Mouse (Mus musculus): ENCODE data around the gene Fto.

Fto gene

GRCm38 (mm10) chr8:91312835-91313832 lies at the start of gene Fto, which contains the start of gene Rpgrip1l:
Gene Fto, plus strand, starts transcription at chr8:91313525.
Gene Rpgrip1l, minus strand, starts transcription at chr8:91313262.
- peak; percentile 99 for DNase-seq

- no peak for DNase-seq
Measured at GRCm38 (mm10) chr8:91263939-91264338, 49.4 kb upstream of the Fto start.

GRCm38 (mm10) chr8:91264564-91264963 lies 48.8 kb upstream of the Fto start:
- no peak for DNase-seq

DNA sequence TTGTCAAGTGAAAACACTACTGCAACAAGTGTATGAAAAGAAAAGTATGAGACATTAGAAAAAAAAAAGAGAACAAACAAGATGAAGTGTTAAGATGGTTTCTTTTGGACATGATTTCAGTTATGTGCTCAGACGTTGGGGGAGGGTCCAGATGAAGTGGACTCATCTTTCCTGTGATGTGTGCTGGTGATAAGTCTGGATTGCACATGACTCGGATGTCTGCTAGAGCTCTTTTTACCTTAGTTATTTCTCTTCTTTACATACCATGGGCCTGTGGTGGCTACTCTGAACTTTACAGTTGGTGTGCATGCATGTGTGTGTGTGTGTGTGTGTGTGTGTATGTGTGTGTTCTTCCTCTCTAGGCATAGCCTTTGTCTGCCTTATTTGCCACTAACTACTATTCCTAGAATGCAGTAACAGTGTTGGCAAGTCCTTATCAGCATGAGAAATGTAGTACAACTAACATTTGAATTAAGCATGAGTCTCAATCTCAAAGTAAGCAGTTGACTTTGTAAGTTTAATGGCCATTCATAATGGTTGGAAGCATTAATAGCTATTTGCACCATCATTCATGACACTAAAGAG lies 43.9 kb upstream of the Fto start:
- no peak for DNase-seq

DNA sequence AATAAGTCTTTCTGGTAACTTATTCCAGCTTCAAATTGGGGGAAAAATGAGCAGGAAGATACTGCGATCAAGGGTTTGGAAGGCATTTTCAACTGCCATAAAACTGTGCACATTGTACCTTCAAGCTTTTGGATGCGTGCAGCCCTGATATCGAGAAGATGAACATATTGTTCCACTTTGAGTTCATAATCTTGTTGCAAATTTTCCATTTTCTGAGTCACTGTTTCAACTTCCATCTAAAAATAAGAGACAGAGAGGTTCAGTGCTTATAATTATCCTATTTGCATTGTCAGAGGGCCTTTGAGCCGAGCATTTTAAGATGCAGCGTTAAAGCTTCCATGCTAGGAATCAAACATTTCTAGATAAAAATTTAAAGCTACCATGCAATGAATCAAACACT lies 39.8 kb upstream of the Fto start:
- no peak for DNase-seq

DNA sequence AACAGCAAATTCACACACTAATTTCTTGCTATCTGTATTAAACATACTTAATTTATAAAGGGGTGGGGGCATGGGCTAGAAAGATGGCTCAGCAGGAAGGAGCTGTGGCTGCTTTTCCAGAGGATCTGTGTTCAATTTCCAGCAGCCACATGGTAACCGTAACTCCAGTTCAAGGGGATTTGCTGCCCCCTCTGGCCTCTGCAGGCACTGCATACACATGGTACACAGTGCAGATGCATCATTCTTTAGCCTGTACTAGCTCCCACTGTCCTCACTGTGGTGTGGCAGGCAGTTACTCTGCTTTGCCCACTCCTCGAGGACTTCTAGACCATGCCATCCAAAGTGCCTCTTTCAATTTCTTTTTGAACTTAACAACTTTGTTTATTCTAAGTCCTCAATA lies 37.0 kb upstream of the Fto start:
- no peak for DNase-seq

- no peak for DNase-seq
Measured at GRCm38 (mm10) chr8:91278060-91278459, 35.3 kb upstream of the Fto start.

GRCm38 (mm10) chr8:91280467-91281212 lies 32.7 kb upstream of the Fto start:
- DNase-seq, result peak; percentile 79

GRCm38 (mm10) chr8:91281545-91281944 lies 31.8 kb upstream of the Fto start:
- no peak for DNase-seq

GRCm38 (mm10) chr8:91282655-91283054 lies 30.7 kb upstream of the Fto start:
- no peak for DNase-seq

GRCm38 (mm10) chr8:91283815-91284214 lies 29.5 kb upstream of the Fto start:
- DNase-seq, result no peak

- no peak for DNase-seq
Measured at GRCm38 (mm10) chr8:91286237-91286636, 27.1 kb upstream of the Fto start.

GRCm38 (mm10) chr8:91290576-91290975 lies 22.7 kb upstream of the Fto start:
- peak; percentile 63 for DNase-seq

DNA sequence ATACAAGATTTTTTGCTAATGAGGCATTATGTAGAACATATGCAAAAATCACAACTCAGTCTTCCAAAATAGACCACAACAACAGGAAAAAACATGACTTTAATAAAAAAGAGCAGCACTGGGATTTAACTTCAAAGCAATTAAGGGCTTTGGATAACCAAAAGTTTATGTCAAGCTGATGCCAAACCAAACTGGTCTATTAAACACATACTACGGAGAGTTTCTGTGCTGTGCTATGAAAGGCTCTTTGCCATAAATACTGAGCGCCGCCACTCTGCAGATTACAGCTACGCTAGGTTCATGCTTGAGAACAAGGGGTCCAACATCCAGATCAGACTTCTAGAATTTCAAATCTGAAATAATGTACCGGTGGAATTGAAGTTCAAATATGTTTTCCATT lies 17.5 kb upstream of the Fto start:
- no peak for DNase-seq

DNA sequence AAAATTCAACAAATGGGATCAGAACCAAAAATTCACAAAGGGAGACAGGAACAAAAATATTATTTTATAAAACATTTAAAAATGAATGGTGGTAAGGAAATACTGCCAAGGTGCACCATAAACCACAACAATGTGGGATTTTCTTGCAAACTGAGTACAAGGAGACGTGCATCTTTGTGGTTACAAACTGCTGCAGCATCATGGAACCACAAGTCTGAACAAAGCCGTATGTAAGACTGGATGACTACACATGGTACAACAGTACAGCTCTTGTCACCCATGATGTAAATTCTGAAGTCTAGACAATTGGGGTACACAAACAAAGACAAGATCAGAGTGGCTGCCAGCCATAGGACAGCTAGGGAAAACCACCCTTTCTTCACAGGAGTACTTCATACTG lies 14.7 kb upstream of the Fto start:
- DNase-seq, result no peak

DNA sequence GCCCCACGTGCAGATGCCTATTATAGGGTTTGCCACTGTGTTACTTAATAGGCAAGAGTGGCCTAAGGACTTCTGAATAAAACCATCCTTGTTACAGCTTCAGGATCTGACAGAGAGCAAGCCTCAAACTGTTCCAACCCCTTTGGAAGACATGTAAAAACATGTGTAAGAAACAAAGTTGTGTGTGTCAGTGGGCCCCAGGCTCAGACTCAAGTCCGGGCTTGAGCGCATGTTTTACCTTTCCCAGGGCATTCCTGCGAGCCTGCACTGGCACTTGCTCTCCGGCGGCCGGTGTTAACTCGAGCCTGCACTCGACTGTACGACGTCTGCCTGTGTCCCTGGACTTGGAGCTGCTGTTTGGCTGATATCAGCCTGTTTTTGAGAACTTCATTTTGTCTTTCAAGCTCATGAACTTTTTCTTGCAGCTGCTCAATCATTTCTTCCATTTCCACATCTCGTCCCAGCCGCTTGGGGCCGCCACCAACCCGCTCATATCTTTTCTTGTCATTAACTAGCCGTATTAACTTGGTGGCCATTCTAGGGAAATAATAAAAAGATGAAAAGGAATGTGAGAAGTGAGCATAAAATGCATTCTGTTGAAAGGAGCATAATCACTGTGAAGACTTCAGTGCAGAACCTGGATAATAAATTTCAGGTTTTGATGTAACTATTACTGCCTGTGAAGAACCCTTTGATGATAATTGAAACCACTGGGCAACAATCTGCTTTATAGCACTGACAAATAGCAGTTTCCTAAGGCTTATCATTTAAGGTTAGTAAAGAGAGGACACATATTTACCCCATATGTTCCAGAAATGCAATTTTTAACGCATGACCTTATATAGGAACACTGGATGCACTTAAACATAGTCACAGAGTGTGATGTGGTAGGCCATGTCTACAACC lies 8.6 kb upstream of the Fto start:
- DNase-seq, result peak; percentile 46

DNA sequence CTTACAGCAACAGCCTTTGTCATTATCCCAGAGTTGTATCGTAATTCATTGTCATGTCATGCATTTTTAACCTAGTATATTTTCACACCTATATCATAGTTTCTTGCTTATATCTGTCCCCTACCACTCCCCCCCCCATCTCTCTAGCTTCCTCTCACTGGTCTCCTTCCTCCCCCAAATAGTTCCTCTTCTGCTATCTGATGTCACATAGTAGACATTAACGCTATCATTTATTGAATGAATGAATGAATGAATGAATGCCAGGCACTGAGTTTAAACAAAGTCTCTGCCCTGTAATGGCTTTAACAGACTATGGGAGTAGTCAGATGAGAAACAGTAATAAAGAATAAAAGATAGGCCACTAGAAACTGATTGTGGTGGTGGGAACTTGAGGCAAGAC lies 983 bp upstream of the Fto start:
- DNase-seq, result no peak

- DNase-seq, result no peak
Measured at GRCm38 (mm10) chr8:91317567-91318227, 4.4 kb downstream of the Fto start.

DNA sequence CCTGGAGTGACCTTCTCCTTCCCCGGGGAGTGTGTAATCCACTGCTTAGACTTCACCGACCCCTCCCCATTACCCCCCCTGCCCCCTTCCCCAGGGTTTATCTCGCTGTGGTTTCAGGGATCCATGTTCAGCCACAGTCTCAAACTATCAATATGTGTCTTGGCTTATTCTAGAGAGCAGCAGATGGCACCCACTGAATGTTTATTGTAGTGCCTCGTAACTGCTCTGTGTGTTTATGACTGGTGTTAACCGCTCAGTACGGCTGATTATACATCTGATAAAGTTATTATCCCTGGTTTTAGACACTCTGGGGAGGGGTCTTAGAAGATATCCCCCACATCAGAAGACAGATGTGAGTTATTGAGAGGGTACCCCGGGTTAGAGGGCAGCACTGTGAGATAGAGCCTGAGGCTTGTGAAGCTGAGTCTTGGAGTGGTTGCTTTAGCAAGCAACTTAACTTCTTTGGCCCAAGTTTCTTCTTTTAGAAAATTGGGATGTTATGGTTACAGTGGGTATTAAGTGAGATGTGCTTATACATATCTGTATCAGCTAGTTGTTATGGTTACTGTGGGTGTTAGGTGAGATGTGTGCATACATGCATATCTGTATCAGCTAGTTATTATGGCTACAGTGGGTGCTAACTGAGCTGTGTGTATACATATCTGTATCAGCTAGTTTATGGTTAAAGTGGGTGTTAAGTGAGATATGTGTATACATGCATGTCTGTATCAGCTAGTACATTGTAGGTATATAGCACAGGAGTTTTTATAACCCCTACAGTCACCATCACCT lies 5.8 kb downstream of the Fto start:
- DNase-seq, result no peak

DNA sequence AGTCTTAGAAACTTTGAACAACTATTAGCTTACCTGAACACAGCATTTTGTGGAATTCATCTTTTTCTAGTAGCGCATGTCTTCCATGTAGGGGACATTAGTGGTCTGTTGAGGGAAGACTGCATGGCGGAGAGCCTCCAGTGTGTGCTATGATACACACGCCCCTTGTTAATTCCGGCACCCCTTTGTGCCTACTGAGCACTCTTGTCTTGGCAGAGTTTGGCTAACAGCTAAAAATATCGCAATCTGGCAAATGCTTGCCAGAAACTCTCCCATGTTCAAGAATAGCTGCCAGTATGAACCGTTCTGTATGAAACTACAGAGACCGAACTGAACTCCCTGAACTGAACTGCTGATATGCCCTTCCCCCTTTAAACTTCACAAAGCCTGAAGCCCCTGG lies 10.2 kb downstream of the Fto start:
- no peak for DNase-seq

- no peak for DNase-seq
Measured at GRCm38 (mm10) chr8:91324271-91324670, 10.9 kb downstream of the Fto start.

All from lung, postnatal 10 days (tissue).